Mouse (Mus musculus): ENCODE measurements around the gene Osbpl2. TPM values are rescaled to one million over a fixed set of nuclear protein-coding genes. Genes with fewer than 3 reads are reported as not detected.
"Not testable (repeated sequence)": the region's sequence is repeated elsewhere in the genome, so short reads cannot be mapped to it uniquely, and the experiment has no call there.

Osbpl2 gene
- polyA plus RNA-seq, 1 experiment from 2014 or later = 38.2 TPM

DNA sequence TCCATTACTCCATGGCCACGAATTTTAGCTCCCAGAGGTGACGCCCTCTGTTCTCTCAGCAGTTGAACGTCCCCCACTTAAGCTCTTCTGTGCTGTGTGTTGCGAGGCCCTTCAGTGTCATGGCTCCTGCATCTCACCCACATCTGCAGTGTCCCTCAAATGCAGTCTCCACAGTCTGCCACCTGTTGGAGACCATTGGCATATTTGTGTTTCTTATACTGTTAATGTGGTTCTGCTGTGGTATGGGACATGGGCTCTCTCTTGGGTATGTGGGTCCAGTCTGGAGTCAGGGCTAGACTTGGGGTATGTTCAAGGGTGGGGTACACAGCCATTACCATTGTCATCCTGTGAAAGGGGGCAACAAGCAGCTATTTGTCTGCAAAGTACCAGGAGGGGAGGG lies 54.1 kb downstream of the Osbpl2 start:
- H3K4me2 ChIP-seq (replicated peaks; ENCODE audit: low read depth, low read length) = peak overlapping the region; percentile 97; the same call in 1 of the 2 replicates
- H3K4me1 ChIP-seq (ENCODE audit: control insufficient read depth, insufficient read depth, low read length) = peaks cover 13% of the 10 kb centered on the region; the same call in 1 of the 2 replicates
- H3K27me3 ChIP-seq (ENCODE audit: control insufficient read depth, insufficient read depth, low read length) = no peaks in the 10 kb centered on the region
- H3K4me3 ChIP-seq (ENCODE audit: low read depth, low read length) = peak overlapping the region; percentile 65
- no peak overlapping the region for H3K9ac ChIP-seq (replicated peaks; ENCODE audit: low read depth, low read length)
- 72% methylated on average over 4 of the region's 4 CpGs for WGBS
- ATAC-seq (ENCODE audit: insufficient number of reproducible peaks, insufficient read depth, low FRiP score, low read depth) = no peak
- no peaks in the 10 kb centered on the region for H3K9me3 ChIP-seq (ENCODE audit: control insufficient read depth, low read depth, low read length)
- H3K27ac ChIP-seq (ENCODE audit: low read length) = no peak overlapping the region
- peaks cover 51% of the 10 kb centered on the region for H3K36me3 ChIP-seq (ENCODE audit: control insufficient read depth, insufficient read depth, low read length)

DNA sequence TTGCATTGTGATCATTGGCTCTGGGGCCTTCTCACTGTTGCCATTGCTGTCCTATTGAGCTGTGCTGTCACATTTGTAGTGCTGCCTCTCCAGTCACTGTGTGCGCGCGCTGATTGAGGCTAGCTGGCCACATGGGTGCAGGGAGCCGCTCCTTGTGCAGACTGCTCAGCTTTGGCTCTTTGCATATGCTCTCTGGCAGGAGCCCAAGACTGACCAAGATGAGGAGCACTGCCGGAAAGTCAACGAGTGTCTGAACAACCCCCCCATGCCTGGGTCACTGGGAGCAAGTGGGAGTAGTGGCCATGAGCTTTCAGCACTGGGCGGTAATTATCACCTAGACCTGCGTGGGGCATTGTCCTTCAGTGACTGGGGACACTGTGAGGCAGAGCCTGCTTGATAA lies 54.6 kb downstream of the Osbpl2 start:
- H3K36me3 ChIP-seq (ENCODE audit: control insufficient read depth, insufficient read depth, low read length) = peaks cover 56% of the 10 kb centered on the region
- H3K9ac ChIP-seq (replicated peaks; ENCODE audit: low read depth, low read length); H3K4me3 ChIP-seq (ENCODE audit: low read depth, low read length); ATAC-seq (ENCODE audit: insufficient number of reproducible peaks, insufficient read depth, low FRiP score, low read depth); H3K27me3 ChIP-seq (ENCODE audit: control insufficient read depth, insufficient read depth, low read length); H3K27ac ChIP-seq (ENCODE audit: low read length); H3K9me3 ChIP-seq (ENCODE audit: control insufficient read depth, low read depth, low read length); H3K4me2 ChIP-seq (replicated peaks; ENCODE audit: low read depth, low read length): not testable (repeated sequence)
- 86% methylated on average over 8 of the region's 8 CpGs for WGBS
- peaks cover 13% of the 10 kb centered on the region; the same call in 1 of the 2 replicates for H3K4me1 ChIP-seq (ENCODE audit: control insufficient read depth, insufficient read depth, low read length)

DNA sequence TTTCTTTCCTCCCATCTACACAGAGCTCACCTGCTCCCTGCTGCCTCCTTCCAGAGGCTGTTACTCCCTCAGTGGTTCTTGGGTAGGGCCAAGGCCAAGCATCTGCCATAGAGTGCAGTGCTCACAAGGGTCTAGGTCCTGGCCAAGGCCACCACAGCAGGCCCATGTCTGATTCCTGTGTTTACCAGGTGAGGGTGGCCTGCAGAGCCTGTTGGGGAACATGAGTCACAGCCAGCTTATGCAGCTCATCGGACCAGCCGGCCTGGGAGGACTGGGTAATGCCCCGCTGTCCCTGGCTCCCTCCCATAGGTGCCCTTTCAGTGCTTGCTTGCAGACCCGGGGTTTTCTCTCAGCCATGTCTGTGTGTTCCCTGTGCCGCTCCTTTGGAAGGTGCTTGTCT lies 55.0 kb downstream of the Osbpl2 start:
- H3K9ac ChIP-seq (replicated peaks; ENCODE audit: low read depth, low read length) = no peak overlapping the region

DNA sequence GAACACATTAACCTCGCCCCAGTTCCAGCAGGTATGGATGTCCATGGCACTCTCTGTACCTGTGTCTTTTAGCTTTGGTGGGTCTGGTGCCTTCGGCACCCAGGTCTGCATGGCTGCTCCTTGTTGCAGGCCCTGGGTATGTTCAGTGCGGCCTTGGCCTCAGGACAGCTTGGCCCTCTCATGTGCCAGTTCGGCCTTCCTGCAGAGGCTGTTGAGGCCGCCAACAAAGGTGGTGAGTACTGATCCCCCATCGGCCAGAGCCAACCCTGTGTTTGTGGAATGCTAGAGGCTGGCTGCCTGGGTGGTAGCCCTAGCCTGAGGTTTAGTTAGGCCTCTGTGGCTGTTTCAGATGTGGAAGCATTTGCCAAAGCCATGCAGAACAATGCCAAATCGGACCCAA lies 56.6 kb downstream of the Osbpl2 start:
- H3K9ac ChIP-seq (replicated peaks; ENCODE audit: low read depth, low read length) = no peak overlapping the region
- no peak overlapping the region for H3K4me2 ChIP-seq (replicated peaks; ENCODE audit: low read depth, low read length)
- H3K9me3 ChIP-seq (ENCODE audit: control insufficient read depth, low read depth, low read length) = no peaks in the 10 kb centered on the region
- H3K4me3 ChIP-seq (ENCODE audit: low read depth, low read length) = no peak overlapping the region
- H3K27me3 ChIP-seq (ENCODE audit: control insufficient read depth, insufficient read depth, low read length) = no peaks in the 10 kb centered on the region
- H3K27ac ChIP-seq (ENCODE audit: low read length) = no peak overlapping the region
- WGBS = 87% methylated on average over 7 of the region's 7 CpGs
- H3K4me1 ChIP-seq (ENCODE audit: control insufficient read depth, insufficient read depth, low read length) = peaks cover 13% of the 10 kb centered on the region; the same call in 1 of the 2 replicates
- ATAC-seq (ENCODE audit: insufficient number of reproducible peaks, insufficient read depth, low FRiP score, low read depth) = no peak
- peaks cover 66% of the 10 kb centered on the region for H3K36me3 ChIP-seq (ENCODE audit: control insufficient read depth, insufficient read depth, low read length)

More for the DNA sequence above, 55.0 kb downstream of the Osbpl2 start:
- H3K9me3 ChIP-seq (ENCODE audit: control insufficient read depth, low read depth, low read length) = no peaks in the 10 kb centered on the region
- H3K27me3 ChIP-seq (ENCODE audit: control insufficient read depth, insufficient read depth, low read length) = no peaks in the 10 kb centered on the region
- peaks cover 58% of the 10 kb centered on the region for H3K36me3 ChIP-seq (ENCODE audit: control insufficient read depth, insufficient read depth, low read length)
- peaks cover 13% of the 10 kb centered on the region; the same call in 1 of the 2 replicates for H3K4me1 ChIP-seq (ENCODE audit: control insufficient read depth, insufficient read depth, low read length)
- no peak overlapping the region for H3K4me2 ChIP-seq (replicated peaks; ENCODE audit: low read depth, low read length)
- no peak for ATAC-seq (ENCODE audit: insufficient number of reproducible peaks, insufficient read depth, low FRiP score, low read depth)
- no peak overlapping the region for H3K4me3 ChIP-seq (ENCODE audit: low read depth, low read length)
- no peak overlapping the region for H3K27ac ChIP-seq (ENCODE audit: low read length)
- WGBS = 84% methylated on average over 5 of the region's 5 CpGs

DNA sequence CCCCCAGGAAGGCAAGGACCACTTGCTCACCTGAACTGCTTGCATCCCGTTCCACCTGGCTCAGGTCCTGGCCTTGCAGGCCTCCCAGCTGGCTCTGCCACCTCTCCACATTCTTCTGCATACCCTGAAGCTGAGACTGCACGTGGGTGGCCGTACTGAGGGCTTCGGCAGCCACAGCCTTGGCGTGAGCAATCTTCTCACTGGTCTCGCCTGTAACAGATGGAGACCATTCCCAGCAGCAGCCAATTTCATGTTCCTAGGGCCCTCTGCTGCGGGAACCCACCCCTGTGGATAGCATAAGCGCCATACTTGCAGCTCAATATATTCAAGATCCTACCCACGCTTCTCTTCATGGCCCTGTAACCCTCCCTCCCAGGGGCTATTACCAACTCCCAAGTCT lies 62.4 kb downstream of the Osbpl2 start:
- no peak for ATAC-seq (ENCODE audit: insufficient number of reproducible peaks, insufficient read depth, low FRiP score, low read depth)
- Histone ChIP-seq H3K36me3 (ENCODE audit: control insufficient read depth, insufficient read depth, low read length) (peaks cover 41% of the 10 kb centered on the region), H3K27ac (ENCODE audit: low read length) (no peak overlapping the region), H3K4me3 (ENCODE audit: low read depth, low read length) (no peak overlapping the region), H3K9ac (replicated peaks; ENCODE audit: low read depth, low read length) (no peak overlapping the region), H3K4me1 (ENCODE audit: control insufficient read depth, insufficient read depth, low read length) (no peaks in the 10 kb centered on the region), H3K9me3 (ENCODE audit: control insufficient read depth, low read depth, low read length) (no peaks in the 10 kb centered on the region), H3K27me3 (ENCODE audit: control insufficient read depth, insufficient read depth, low read length) (no peaks in the 10 kb centered on the region), H3K4me2 (replicated peaks; ENCODE audit: low read depth, low read length) (no peak overlapping the region)
- WGBS = 83% methylated on average over 9 of the region's 9 CpGs

DNA sequence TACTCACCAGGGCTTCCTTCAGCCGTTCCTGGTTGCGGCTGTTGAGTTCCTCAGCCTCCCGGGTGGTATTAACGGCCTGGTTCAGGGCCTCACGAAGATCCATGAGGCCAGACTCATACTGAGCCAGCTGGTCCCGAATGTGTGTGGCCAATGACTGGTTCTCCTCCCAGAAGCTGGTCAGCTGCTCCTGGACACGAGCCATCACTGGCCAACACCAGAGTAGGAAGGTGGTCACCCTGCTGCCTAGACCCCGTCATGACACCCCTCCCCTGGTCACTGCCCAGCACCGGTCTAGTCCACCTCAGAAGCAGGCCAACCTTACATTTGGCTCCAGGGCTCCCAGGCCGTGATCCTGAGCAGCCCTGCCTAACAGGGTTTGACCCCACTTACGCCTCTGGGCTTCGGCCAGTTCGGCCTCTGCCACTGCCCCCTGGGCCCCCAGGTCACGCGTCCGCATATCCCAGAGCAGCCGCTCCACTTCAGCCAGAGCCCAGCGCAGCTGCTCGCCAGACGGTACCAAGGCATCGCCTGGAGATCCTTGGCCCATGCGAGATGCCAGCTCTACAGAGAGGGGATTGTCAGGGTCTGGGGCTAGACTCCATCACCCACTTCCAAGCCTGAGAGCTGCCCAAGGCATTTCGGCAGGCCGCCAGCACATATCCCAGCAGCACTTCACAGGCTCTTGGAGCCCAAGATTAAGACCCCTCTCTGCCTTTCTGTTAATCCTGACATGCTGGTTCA lies 65.1 kb downstream of the Osbpl2 start:
- no peak for ATAC-seq (ENCODE audit: insufficient number of reproducible peaks, insufficient read depth, low FRiP score, low read depth)
- WGBS = 90% methylated on average over 24 of the region's 24 CpGs
- no peaks in the 10 kb centered on the region for H3K27me3 ChIP-seq (ENCODE audit: control insufficient read depth, insufficient read depth, low read length)

DNA sequence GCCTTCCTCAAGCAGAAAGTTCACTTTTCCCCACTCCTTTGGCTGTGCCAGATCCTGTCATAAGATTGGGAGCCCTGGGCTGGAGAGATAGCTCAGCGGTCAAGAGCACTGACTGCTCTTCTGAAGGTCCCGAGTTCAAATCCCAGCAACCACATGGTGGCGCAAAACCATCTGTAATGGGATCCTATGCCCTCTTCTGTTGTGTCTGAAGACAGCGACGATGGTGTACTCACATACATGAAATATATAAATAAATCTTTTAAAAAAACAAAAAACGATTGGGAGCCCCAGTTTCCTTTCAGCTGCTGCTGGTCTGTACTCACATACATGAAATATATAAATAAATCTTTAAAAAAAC lies 65.6 kb downstream of the Osbpl2 start:
- Histone ChIP-seq H3K36me3 (ENCODE audit: control insufficient read depth, insufficient read depth, low read length) (peaks cover 17% of the 10 kb centered on the region), H3K9me3 (ENCODE audit: control insufficient read depth, low read depth, low read length) (no peaks in the 10 kb centered on the region), H3K9ac (replicated peaks; ENCODE audit: low read depth, low read length) (no peak overlapping the region), H3K27ac (ENCODE audit: low read length) (no peak overlapping the region), H3K4me2 (replicated peaks; ENCODE audit: low read depth, low read length) (no peak overlapping the region), H3K4me1 (ENCODE audit: control insufficient read depth, insufficient read depth, low read length) (no peaks in the 10 kb centered on the region), H3K27me3 (ENCODE audit: control insufficient read depth, insufficient read depth, low read length) (no peaks in the 10 kb centered on the region), H3K4me3 (ENCODE audit: low read depth, low read length) (no peak overlapping the region)
- no peak for ATAC-seq (ENCODE audit: insufficient number of reproducible peaks, insufficient read depth, low FRiP score, low read depth)
- 87% methylated on average over 6 of the region's 6 CpGs for WGBS

More for the DNA sequence above, 65.1 kb downstream of the Osbpl2 start:
- no peaks in the 10 kb centered on the region for H3K9me3 ChIP-seq (ENCODE audit: control insufficient read depth, low read depth, low read length)
- peaks cover 19% of the 10 kb centered on the region for H3K36me3 ChIP-seq (ENCODE audit: control insufficient read depth, insufficient read depth, low read length)
- H3K4me2 ChIP-seq (replicated peaks; ENCODE audit: low read depth, low read length) = no peak overlapping the region
- no peak overlapping the region for H3K9ac ChIP-seq (replicated peaks; ENCODE audit: low read depth, low read length)
- H3K4me3 ChIP-seq (ENCODE audit: low read depth, low read length) = no peak overlapping the region
- no peaks in the 10 kb centered on the region for H3K4me1 ChIP-seq (ENCODE audit: control insufficient read depth, insufficient read depth, low read length)
- H3K27ac ChIP-seq (ENCODE audit: low read length) = no peak overlapping the region

DNA sequence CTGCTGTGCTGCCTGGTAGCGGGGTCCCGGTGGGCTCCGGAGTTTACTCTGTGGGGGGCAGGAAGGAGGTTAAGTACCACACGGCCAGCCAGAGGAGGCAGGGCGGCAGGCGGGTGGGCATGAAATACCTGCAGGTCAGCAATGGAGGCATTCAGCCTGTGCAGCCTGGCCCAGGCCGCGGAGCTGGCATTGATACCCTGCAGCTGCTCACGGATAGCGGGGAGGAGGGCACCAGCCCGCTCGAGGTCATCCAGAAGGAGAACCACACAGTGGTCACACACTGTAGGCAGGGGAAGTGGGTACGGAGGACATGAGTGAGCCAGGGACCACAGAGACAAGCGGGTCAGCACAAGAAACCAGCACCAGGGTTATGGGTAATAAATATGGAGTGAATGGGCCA lies 66.6 kb downstream of the Osbpl2 start:
- no peak for ATAC-seq (ENCODE audit: insufficient number of reproducible peaks, insufficient read depth, low FRiP score, low read depth)
- Histone ChIP-seq H3K9me3 (ENCODE audit: control insufficient read depth, low read depth, low read length) (no peaks in the 10 kb centered on the region), H3K27me3 (ENCODE audit: control insufficient read depth, insufficient read depth, low read length) (no peaks in the 10 kb centered on the region), H3K4me3 (ENCODE audit: low read depth, low read length) (no peak overlapping the region), H3K4me1 (ENCODE audit: control insufficient read depth, insufficient read depth, low read length) (no peaks in the 10 kb centered on the region), H3K4me2 (replicated peaks; ENCODE audit: low read depth, low read length) (no peak overlapping the region), H3K27ac (ENCODE audit: low read length) (no peak overlapping the region), H3K36me3 (ENCODE audit: control insufficient read depth, insufficient read depth, low read length) (peaks cover 11% of the 10 kb centered on the region), H3K9ac (replicated peaks; ENCODE audit: low read depth, low read length) (no peak overlapping the region)
- 92% methylated on average over 14 of the region's 14 CpGs for WGBS

DNA sequence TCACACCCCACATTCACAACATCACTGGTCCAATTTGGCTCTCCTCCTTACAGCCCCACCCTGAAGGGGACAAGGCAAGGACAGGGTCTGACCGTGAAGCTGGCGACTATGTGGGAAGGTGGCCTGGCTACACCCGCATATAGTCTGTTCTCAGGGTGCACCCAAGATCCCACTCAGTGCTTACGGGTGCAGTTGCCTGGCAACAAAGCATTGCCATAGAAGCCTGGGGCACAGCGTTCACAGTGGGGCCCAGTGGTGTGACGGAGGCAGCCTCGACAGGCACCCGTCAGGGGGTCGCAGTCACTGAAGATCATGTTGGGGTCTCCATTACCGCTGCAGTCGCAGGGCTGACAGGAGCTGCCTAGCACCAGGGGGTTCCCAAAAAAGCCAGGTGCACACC lies 68.3 kb downstream of the Osbpl2 start:
- 90% methylated on average over 11 of the region's 11 CpGs for WGBS
- Histone ChIP-seq H3K36me3 (ENCODE audit: control insufficient read depth, insufficient read depth, low read length) (peaks cover 7% of the 10 kb centered on the region), H3K4me1 (ENCODE audit: control insufficient read depth, insufficient read depth, low read length) (no peaks in the 10 kb centered on the region), H3K9me3 (ENCODE audit: control insufficient read depth, low read depth, low read length) (no peaks in the 10 kb centered on the region), H3K9ac (replicated peaks; ENCODE audit: low read depth, low read length) (no peak overlapping the region), H3K4me3 (ENCODE audit: low read depth, low read length) (no peak overlapping the region), H3K27ac (ENCODE audit: low read length) (no peak overlapping the region), H3K4me2 (replicated peaks; ENCODE audit: low read depth, low read length) (no peak overlapping the region), H3K27me3 (ENCODE audit: control insufficient read depth, insufficient read depth, low read length) (no peaks in the 10 kb centered on the region)
- ATAC-seq (ENCODE audit: insufficient number of reproducible peaks, insufficient read depth, low FRiP score, low read depth) = no peak

Data from stomach, embryonic 14.5 days (tissue).